Mouse (Mus musculus): ENCODE measurements at regions not wholly inside any gene's neighbourhood (a gene's known extent, or its start where the extent isn't known, plus 50 kb on each side); places are given as distances from the start of the nearest gene placed in this dataset.

- no peak for DNase-seq
These were observed 82.4 kb upstream of the Unc93a2 start for GRCm38 (mm10) chr17:7467638-7468037.

- DNase-seq = no peak
These were observed 79.6 kb upstream of the Unc93a2 start for GRCm38 (mm10) chr17:7464901-7465300.

DNA sequence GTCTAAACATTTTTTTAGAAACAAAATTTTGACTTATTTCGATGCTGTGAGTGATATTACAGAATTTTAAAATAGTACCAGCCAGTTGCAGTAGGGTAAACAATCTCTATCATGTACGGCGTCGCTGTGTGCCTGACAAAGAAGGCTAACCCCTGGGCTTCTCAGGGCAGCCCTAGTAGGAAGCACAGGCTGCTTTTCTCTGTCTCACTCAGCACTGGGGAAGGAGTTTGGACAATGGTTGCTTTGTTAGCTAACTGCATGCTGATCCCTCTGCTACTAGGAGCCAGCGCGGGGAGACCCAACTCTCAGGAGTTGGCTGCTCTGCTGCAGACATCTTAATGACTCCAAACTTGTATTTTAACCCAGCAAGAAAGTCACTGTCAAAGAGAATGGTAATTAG is 75.9 kb upstream of the Unc93a2 start:
- no peak for DNase-seq

GRCm38 (mm10) chr17:7456939-7457338 is 71.7 kb upstream of the Unc93a2 start:
- no peak for DNase-seq

DNA sequence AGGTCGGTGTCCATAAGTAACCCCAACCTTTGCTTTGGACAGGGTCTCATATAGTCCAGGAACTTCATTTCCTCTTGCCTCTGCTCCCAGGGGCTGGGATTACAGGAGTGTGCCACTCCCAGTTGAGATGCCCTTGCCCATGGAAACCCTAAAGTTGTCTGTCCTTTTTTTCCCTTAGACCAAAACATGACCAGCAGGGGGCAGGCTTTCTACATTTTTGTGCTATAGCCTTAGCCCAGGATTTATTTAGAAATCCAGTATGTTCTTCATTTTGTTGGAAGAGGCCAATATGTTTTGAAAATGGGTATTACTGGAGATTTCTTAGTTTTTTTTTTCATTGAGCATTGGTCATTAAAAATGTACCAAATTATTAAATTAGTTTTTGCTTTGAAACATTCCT is 58.6 kb upstream of the Unc93a2 start:
- peak in 1 of 2 experiments; percentile 28 for DNase-seq

DNA sequence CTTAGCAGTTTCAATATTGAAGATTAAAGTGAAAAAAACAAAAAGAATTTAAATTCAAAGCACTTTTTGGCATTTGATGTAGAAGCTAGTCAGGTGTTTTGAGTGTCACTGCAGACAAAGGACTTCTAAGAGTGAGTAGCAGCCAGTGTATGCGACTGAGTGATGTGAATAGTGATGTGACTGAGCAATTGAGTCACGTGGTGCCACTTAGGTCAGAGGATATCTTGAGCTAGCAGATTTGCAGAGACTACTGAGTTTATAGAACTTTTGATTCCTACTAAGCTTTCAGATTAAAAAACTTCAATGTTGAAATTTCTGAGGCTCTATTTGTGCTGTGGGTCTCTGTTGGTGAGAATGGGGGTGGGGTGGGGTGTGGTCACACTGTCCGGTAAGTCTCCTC is 49.8 kb upstream of the Unc93a2 start:
- no peak for DNase-seq

Measured in B cell, adult 2 months (primary cell).